Mouse (Mus musculus): ENCODE results near the gene Gm43552.

GRCm38 (mm10) chr5:65541889-65542288 is 49.3 kb upstream of the Gm43552 start:
- no peak for TF ChIP-seq USF1 (IDR thresholded peaks at IDR 0.05; ENCODE audit: low read depth)
- TF ChIP-seq SRF (IDR thresholded peaks at IDR 0.05; ENCODE audit: control insufficient read depth, insufficient read length, low read depth) = no peak
